Mouse (Mus musculus) urinary bladder, postnatal 4 days (tissue): ENCODE measurements around the gene Dock1.

Experiments used
- DNase-seq, 2 experiments: peaks; one replicate each; pipeline ENCODE4 v3.0.0; 2021 to 2022; ENCODE audit warnings: low spot score in 2 of 2

The Dock1 gene

DNA sequence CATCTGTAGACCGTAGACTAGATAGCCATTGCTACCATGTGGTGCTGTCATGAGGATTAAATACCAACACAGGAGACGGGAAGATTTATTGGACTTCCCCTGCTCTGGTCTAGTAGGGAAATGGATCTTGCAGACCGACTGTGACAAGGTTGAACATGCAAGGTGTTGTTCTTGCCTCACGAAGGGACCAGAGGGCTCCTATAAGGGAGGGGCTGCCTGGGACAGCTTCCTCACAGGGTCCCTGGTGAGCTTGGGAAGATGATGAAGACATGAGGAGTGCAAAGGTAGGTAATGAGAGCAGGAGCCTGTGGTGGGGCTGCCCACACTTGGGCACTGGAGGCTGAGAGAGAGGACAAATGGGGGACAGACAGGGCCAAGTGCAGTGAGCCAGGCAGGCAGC, 25.0 kb downstream of the Dock1 start:
- no peak for DNase-seq

DNA sequence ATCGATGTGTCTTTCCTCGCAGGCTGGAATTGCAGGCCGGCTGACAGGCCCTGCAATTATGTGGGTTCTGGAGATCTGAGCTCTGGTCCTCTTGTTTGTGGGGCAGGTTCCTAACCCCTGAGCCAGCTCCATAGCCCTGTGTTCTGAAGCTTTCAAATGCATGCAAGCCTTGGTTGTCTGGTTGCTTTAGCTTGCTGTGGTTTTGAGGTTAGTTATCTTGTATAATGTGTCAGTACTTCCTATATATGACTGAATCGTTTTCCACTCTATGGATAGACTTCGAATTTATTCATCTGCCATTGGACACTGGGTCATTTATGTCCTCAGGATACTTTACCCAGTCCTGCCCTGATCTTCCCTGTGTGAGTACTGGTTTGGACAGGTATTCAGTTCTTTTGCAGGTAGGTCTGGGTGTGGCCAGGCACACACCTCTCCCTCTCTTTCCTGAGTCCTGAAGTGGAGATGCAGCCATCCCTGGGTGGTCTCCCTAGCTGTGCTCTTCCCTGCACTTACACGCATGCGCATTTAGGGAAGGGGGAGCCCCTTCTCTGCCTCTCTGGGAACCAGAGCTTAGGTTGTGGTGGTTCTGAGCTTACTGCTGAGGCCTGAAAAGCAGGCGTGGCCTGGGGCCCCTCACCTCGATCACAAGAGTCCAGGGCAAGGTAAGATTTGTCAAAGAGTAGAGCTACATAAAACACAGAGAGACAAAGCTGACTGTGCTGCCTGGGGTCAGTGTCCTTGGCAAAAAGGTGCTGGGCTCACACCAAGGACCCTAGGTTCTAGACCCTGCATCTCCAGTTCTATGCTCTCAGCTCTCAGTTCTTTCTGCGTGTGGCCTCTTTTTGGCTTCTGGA, 25.9 kb downstream of the Dock1 start:
- DNase-seq, result no peak

DNA sequence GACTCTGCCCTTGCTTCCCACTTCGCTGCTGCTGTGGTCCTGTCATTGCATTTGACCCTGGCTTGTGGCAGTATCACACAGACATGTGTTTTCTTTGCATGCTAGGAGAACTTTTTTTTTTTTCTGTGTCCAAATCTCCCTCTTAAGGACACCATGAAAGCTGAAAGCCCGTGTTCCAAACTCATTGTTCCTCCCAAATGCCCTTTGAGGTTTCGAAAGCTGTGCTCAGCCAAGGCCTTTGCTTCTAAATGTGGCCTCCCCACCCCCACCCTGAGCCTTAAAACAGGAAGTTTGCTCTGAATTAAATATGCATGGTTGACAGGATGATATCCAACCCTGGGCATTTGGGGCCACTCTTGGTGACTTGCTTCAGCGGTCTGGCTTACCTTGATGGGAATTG, 27.0 kb downstream of the Dock1 start:
- DNase-seq, result no peak

DNA sequence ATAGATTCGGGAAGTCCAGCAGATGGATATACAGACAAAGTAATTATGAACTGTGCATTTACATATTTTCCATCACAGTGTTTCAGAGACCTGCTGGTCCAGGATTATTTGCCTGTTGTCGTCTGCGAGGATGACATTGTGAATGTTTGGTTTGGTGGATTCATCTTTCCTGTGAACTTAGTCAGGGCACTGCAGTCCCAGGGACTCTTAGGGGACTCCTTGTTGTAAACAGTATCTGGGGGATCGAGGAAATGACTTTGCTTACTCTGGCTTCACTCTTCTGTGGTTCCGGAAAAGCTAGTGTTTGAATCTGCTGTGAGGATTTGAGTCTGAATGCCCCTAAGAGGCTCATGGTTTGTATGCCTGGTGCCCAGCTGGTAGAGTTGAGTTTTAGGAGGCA, 27.8 kb downstream of the Dock1 start:
- DNase-seq, result no peak

DNA sequence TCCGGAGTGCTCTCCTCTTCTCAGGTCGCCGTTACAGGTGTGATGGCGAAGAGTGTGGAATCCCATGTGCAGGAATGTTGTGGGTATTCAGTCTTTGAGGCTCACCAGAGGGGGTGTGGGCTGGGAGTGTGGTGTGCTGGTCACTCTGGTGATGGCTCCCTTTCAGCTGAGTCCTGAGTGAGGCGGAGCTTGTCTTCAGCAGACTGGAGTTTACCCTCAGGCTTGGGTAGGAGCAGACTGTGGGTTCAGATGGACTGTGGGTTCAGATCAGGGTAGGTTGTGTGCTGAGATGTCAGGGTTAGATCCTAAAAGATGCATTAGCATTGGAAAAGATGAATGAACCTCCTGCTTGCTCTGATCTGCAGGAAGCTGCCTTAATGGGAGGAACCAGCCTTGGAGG, 29.5 kb downstream of the Dock1 start:
- DNase-seq, result no peak

DNA sequence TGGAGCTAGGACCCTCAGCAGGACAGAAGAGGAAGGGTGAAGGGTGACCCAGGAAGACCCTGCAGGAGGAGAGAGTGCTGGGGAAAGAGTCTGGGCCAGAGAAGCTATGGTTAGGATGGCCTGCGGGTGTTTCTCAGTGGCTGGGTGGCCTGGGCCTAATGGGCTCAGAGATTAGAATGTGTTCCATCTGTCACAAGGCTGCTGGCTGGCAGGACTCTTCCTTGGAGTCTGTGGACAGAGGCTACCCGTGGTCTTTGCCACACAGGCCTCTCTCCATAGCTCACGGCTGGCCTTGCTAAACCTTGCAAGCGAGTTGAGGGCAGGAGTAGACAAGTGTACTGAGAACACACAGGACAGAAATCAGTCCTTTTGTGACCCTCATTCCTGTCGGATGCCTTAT, 32.0 kb downstream of the Dock1 start:
- no peak for DNase-seq

DNA sequence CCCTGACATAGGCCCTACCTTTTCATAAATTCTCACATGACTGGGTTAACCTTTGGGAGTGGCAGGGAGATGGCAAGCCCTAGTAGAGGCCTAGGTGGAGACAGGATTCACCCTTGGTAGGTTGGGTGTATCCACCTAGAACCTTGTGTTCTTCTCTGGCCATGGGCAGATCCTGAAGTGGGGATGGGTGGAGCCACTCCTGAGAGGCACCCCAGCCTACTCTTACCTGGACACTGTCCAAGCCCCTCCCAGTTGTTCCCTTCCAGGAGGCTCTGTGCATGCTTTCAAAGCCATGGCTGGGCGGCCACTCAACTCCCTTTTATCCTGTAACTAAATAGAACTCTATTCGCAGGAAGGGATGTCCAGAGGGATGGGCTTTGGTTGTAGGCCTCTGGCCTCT, 33.2 kb downstream of the Dock1 start:
- DNase-seq, result no peak

DNA sequence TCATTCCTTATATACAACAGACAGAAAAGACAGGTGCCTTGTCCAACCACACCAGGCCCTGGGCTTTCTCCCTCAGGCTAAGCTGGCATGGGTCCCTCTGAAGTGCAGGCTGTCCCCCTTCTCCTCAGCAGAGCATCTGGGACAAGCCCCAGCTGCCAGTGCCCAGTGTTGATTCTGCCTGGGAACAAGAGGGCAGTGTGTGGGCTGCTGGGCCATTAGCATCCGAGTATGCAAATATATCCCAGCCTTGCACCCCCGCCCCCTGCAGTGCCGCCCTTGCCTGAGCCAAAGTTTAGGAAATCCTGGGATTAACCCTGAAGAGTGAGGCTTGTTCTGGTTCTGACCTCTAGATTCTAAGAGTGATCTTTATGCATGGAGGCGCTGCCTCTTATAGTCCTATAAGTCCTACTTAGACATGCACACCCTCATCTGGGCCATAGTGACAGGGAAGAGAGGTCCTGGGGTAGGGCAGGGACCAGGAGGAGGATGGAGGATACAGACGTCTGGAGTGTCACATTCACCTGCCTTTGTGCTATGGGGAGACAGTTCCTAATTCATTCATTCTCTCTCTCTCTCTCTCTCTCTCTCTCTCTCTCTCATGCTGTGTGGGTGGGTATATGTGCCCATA, 38.9 kb downstream of the Dock1 start:
- DNase-seq, result no peak

DNA sequence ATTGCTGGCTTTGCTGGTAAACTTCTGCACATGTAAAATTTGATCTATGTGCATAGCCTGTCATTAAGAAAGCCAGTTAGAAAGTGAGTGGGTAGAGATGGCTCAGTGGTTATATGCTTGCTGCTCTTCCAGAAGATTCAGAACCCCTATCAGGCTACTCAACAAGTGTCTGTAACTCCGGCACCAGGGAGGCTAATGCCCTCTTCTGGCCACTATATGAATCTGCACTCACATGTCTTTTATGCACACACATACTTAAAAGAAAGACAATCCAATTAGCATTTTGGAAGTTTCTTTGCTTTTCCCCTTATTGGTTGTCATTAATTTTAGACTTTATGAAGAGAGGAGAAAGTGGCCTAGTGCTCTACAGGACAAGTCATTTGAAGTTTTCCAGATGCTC, 41.1 kb downstream of the Dock1 start:
- no peak for DNase-seq

DNA sequence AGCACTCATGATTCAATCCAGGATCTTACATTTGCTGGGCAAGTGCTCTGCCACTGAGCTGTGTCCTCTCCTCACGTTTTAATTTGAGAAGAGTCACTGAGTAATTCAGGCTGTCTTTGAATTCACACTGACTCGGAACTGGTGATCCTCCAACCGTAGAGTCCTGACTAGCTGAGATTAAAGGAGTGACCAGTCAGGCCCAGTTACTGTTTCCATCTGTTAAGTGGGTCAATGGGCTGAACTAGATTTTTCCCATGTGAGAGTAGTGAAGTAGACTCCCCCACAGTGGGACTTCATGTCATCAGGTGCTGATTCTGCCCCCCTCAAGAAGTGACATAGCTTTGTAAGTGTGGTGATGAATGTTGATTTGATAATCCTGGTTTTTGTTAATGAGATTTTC, 49.0 kb downstream of the Dock1 start:
- DNase-seq, result no peak

DNA sequence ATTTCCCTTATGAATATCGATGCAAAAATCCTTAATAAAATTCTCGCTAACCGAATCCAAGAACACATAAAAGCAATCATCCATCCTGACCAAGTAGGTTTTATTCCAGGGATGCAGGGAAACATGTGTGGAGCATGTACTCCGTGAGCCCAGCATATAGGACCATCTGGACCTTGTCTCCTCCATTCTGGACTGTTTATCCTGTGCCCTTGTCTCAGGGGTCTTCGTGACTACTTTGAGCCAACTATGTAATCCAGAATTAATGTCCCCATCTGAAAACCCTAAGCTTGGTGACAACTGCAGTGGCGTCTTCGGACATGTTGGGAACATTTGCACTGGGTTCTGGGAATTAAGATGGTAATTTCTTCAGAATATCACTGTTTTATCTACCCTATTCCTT, 51.9 kb downstream of the Dock1 start:
- DNase-seq, result no peak

DNA sequence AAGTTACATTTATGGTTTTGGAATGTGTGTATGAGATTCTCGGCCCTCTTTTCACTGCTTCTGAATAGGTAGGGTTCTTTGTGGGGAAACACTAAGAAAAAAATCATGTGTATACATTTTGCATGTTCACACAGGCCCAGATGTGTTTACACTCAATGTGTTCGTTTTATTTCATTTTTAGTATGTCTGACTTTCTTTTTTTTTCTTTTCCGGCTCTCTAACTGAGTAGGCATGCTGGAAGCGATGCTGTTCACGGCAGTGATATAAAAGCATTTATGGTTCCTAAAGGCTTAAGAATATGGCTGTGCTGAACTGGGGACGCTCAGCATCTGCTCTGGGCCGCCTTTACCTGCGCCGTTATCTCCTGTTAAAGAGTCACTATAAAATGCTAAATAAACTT, 52.5 kb downstream of the Dock1 start:
- DNase-seq, result no peak

DNA sequence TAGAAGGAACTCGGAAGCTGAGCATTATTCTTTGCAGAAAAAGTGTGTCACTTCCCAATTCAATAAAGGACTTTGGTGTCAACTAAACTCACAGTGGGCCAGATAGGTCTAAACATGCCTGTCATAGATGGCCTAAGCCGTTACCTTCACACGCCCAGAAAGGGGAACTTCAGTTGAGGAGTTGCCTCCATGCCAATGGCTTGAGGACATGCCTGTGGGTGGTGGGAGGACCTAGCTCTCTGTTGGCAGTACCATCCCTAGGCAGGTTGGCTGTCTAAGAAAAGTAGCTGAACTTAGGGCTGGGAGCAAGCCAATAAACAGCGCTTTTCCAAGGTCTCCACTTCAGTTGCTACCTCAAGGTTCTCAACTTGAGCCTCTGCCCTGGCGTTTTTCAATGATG, 53.1 kb downstream of the Dock1 start:
- DNase-seq, result no peak

DNA sequence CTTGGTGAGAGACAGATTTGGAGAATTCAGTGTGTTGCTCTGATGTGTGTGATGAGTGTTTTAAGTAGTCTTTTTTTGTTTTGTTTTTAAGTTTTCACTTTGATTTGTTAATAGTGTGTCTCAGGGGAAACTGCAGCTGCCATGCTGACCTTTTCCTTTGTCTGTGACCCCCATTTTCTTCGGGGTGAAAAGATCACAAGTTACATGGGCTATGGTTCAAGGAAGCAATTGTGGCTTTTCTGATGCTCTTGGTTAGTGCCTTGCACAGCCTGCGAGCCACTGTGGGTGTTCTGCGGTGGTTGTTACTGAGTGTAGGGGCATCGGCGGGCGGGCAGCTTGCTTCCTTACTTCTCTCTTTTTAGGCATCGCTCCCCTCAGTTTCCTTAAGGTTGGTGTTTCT, 54.4 kb downstream of the Dock1 start:
- DNase-seq, result no peak

DNA sequence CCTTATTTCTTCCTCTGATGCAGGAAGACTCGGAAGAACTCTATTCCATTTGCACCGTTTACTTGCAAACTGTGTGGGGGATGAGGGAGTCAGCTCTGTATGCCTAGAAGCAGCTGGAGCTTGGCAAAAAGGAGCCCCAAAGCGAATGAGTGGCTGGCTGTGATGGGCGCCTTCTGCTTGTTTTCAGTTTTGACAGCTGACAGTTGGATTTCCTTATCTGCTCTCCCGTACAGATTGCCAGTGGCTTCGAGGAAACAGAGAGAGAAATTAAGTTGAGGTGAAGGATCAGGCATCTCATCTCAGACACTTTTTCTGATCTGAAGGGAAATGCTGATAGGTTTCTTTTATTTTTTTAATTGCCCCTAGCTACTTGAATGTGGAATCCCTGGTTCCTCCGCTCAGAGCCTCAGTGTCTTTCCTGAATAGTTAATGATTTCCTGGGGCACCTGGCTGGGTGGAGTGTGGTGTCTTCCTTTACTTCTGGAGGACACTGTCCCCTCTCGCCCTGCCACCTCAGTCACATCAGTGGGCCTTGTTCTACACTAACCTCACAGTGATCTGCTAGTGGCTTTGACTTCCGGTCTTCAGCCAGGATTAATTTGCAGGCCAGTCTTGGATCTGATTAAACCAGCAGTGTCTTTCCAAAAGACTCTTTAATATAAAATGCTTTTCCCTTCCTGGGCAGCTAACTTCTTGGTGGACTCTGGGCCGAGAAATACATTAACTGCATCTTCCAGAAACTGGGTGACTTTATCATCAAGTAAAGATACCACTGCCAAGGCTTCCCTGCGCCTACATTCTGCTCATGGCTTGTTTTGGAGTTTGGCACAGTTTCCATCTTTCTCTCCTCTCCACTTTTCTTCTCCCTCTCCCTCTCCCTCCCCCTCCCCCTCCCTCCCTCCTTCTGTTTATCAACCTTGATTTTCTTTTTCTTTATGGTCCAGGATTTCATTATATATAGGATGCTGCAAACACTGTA, 55.4 kb downstream of the Dock1 start:
- no peak for DNase-seq

DNA sequence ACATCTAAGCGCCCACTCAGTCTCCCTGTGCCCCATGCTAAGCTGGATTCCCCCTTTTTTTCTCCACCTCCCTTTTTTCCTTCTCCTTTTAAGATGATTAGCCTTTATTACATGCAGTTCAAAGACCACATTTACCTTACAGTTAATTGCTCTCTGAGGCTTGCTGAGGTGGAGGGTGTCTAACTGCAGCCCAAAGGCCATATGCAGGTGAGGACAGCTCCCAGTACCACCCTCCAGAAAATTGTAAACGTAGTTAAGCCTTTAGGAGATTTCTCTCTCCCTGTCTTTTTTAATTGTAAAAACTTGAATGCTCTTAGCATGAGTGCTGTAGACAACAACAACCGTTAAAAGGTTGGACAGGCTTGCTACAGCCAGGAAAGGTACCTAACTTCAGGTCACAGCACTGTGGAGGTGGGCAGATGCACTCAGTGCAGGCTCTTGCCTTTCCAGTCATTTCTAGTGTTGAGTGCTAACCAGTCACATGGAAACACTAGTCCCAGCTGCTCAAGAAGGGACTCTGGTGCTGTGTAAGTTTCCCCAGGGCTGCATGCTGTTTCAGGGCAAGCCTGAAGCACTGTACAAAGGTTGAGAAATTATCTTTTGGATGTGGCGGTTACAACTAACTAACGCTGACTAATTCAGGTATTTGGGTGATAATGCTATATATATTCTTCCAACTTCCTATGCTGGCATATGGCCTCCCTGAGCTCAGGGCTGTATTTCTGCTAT, 56.2 kb downstream of the Dock1 start:
- DNase-seq, result no peak

DNA sequence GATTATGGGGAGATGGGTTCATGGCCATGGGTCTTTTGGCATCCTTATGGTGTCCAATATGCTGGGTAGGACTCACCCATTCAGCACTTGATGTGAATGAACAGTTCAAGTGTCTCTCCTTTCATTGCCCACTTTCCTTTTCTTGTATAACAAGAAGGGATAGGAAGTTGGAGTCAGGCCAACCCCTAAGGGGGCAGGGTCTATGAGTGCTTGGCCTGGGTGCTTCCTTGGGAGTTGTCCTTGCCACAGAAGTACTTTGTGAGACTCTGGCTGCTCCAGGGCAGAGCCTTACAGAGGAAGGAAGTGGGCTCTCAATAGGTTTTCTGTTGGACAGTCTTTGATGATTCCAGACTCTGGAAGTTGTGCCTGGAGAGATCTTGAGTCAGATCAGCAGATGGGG, 58.9 kb downstream of the Dock1 start:
- DNase-seq, result no peak

DNA sequence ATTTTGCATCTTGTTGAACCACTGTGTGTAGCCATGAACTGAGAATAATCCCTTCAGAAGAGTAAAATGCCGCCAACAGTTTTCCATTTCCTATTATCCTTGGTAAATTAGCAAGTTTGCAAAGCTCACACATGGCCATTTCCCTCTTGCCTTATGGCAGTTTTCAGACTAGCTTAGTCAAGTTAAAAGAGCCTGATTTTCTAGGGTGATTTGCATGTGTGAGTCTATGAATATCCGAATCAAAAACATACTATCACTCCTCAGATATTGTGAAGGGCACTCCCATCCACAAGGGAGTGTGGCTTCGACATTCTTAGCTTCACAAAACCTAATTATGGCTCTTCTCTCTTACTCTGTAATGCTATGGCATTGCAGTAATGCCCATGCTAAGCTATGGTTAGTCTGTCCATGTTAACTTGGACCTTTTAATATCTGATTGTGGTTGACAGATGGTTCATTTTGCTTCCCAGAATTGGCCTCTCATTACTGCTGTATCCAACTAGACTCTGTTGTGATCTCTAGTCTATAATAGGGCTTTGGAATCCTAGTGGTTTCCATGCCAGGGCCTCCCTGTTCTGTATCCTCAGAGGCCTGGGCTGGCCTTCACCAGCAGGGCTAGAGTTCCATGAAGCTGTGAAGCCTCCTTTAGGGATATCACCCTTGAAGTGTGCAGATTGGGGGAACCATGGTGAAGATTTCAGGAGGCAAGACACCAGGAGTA, 60.1 kb downstream of the Dock1 start:
- DNase-seq, result no peak

DNA sequence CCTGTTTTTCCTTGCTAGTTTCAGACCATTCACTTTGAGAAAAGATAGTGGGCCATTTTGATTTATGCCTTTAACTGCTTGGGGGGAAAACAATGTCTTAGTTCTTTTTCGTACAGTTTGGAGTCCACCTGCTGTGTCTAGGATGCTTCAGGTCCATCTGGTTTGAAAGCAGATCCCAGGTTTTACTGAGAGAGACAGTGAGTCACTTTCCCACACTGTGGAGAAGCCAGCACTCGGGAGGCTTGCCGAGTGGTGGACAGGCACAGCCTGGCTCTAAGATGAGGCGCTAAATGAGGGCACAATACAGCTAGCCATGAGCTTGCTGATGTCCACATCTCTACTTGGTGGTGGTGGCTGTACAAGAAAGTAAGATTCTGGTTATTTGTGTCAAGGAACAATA, 76.6 kb downstream of the Dock1 start:
- no peak for DNase-seq

DNA sequence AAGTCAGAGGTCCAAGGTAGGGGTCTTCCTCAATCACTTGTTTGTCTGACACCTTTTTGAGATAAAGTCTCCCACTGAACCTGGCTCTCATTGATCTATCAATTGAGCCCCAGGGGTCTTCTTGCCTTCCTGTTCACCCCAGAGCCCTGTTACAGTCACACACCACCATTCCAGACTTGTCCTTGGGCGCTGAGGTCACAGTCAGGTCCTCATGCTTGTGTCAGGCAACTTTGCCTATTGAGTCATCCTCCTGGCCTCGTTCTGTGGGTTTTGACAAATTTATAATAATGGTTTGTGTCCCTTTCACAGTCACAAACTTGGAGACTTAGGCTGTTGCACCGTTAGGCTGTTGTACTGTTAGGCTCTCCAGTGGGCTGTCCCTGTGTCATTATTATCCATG, 77.9 kb downstream of the Dock1 start:
- DNase-seq, result no peak

DNA sequence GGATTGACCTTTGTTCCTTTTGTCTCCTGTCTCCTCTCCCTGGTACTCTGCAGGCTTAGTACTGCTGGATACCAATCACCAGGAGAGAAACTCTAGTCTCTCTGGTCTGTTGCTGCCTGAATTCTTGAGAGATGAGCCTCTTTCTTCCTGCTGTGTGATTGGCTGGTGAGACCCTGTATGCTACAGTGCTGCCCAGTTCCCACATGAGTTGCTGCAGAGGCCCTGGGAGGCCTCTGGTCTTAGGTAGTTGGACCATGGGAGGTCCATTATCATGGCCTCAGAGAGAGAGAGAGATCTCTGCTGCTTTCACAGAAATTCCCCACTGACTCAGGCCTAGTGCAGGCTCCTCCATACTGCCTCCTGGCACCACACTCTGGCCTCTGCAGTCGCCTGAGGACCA, 79.2 kb downstream of the Dock1 start:
- no peak for DNase-seq
